Mouse (Mus musculus) heart, embryonic 10.5 days (tissue): ENCODE measurements around the gene Gm20388. TPM values are rescaled to one million over a fixed set of nuclear protein-coding genes. Genes with fewer than 3 reads are reported as not detected.

Source experiments
- DNase-seq: peaks from one replicate; pipeline ENCODE4 v3.0.0-alpha.2; 2017; ENCODE audit warnings: low spot score
- H3K27ac ChIP-seq: fragments of 300-500 bp; sonication (generic); 2 replicates; pipeline ENCODE4 v1.5.1; 2016; ENCODE audit warnings: mild to moderate bottlenecking
- H3K27me3 ChIP-seq: fragments of 300-500 bp; sonication (generic); 2 replicates; pipeline ENCODE4 v1.6.1; 2016; ENCODE audit warnings: mild to moderate bottlenecking; ENCODE audit not compliant: poor library complexity, insufficient read depth, severe bottlenecking
- H3K36me3 ChIP-seq: fragments of 300-500 bp; sonication (generic); 2 replicates; pipeline ENCODE4 v1.6.1; 2016; ENCODE audit warnings: mild to moderate bottlenecking, moderate library complexity
- H3K4me1 ChIP-seq: fragments of 300-500 bp; sonication (generic); 2 replicates; pipeline ENCODE4 v1.6.1; 2016; ENCODE audit warnings: mild to moderate bottlenecking
- H3K4me3 ChIP-seq: fragments of 300-500 bp; sonication (generic); 2 replicates; pipeline ENCODE4 v1.5.1; 2016; ENCODE audit warnings: mild to moderate bottlenecking, moderate library complexity
- H3K9me3 ChIP-seq: fragments of 300-500 bp; sonication (generic); 2 replicates; pipeline ENCODE4 v1.6.1; 2016; ENCODE audit warnings: mild to moderate bottlenecking, moderate library complexity
- WGBS: fragments of 180-500 bp; shearing (Covaris S2); methylation state at CpG from one replicate; pipeline ENCODE4 v1.1.7; 2016; 5-methylcytosine and 5-hydroxymethylcytosine counted together
- polyA plus RNA-seq: library from polyadenylated mRNA; unstranded; fragments of >200 nt; fragmentation: Nextera tagmentation; extraction: Ambion mirVana; gene quantifications from 2 replicates; pipeline ENCODE4 v1.2.1, GENCODE M21; 2016

Gene Gm20388
- polyA plus RNA-seq, 1 experiment from 2014 or later, result 4.5 TPM

GRCm38 (mm10) chr8:122916766-122917165 lies 3006.1 kb downstream of the Gm20388 start:
- Histone ChIP-seq H3K4me1 (peaks cover 67% of the 10 kb centered on the region), H3K36me3 (peaks cover 28% of the 10 kb centered on the region), H3K4me3 (no peak overlapping the region), H3K27ac (peak overlapping the region; percentile 84), H3K9me3 (no peaks in the 10 kb centered on the region), H3K27me3 (no peaks in the 10 kb centered on the region)
- WGBS, result 51% methylated on average over 3 of the region's 3 CpGs
- DNase-seq, result no peak

DNA sequence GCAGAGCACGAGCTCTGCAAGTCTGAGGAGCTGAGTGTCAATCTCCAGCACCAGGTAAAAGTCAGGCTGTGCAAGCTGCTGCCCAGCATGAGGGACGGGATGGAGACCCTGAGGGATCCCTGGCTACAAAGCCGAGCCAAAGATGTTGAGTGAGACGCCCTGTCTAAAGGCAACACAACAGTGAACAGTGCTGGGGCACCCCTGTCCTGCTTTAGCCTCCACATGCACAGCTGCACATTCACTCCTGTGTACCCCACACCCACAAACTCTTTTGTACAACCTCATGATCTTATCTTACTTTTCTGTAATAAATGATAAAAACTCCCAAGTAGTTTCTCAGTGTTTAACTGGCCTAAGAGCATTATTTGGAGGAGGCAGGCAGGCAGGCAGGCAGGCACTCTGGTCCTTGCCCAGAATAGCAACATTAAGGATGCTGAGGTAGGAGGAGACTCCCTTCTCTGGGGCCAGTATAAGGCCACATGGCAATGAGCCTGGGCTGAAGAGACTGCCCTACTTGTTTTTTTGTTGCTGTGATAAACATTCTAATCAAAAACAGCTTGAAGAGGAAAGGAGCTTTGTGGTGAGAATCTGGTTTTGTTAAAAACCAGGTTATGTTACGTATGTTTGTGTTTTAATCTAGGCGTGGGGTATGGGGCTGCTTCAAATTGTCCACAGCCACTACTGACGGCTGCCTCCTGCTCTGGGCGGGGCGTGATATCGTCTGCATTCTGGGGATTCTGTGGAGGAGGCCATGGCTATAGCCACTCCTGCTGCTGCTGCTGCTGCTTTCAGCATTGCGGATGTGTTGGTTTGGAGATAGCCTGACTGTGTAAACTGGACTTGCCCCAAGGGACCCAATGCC lies 3007.1 kb downstream of the Gm20388 start:
- Histone ChIP-seq H3K27ac (peak overlapping the region; percentile 84), H3K4me3 (peak overlapping the region; percentile 42), H3K9me3 (no peaks in the 10 kb centered on the region), H3K4me1 (peaks cover 74% of the 10 kb centered on the region), H3K27me3 (no peaks in the 10 kb centered on the region), H3K36me3 (peaks cover 26% of the 10 kb centered on the region)
- DNase-seq, result peak; percentile 86
- WGBS, result 25% methylated on average over 11 of the region's 11 CpGs

GRCm38 (mm10) chr8:122918438-122919107 lies 3007.9 kb downstream of the Gm20388 start:
- H3K36me3 ChIP-seq, result peaks cover 18% of the 10 kb centered on the region
- WGBS, result 75% methylated on average over 7 of the region's 7 CpGs
- H3K4me3 ChIP-seq, result peak overlapping the region; percentile 42
- H3K27ac ChIP-seq, result peak overlapping the region; percentile 84
- no peak for DNase-seq
- peaks cover 83% of the 10 kb centered on the region for H3K4me1 ChIP-seq
- H3K27me3 ChIP-seq, result no peaks in the 10 kb centered on the region
- H3K9me3 ChIP-seq, result no peaks in the 10 kb centered on the region

DNA sequence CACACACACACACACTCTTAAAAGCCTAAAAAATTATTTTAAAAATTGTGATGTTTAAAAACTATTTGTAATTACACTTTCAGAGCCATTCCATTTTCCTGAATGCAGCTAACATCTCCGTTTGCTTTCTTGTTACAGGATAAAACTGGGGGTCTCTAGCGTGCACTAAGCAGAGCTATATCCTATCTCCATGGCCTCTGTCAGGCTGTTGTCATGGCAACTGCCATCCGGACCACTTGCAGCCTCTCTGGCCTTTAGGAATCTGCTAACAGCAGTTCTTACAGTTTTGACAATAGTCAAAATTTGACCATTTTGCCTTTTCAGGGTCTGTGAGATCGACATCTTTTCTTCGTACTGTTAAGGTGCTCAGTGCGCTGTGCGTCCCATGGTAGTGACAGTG lies 3010.2 kb downstream of the Gm20388 start:
- Histone ChIP-seq H3K9me3 (no peaks in the 10 kb centered on the region), H3K4me1 (peaks cover 87% of the 10 kb centered on the region), H3K36me3 (no peaks in the 10 kb centered on the region), H3K27ac (no peak overlapping the region), H3K4me3 (no peak overlapping the region), H3K27me3 (no peaks in the 10 kb centered on the region)
- no peak for DNase-seq
- 73% methylated on average over 7 of the region's 7 CpGs for WGBS

DNA sequence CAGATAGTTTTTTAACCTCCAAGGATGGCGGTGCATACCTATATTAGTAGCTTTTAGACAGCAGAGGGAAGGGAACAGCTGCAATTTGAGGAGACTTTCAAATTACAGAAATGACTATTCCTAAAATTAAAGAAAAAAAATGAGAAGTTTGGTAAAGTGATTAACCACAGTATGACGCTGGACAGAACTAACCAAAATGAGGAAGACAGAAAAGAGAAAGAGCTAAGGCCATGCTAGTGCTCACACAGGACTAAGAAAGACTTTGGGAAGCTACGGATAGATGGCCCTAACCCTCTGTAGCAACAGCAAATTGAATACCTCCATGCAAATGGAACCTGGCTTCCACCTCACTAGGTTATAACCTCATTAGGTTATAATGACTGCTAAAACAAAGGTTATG lies 3012.3 kb downstream of the Gm20388 start:
- Histone ChIP-seq H3K4me1 (peaks cover 86% of the 10 kb centered on the region), H3K4me3 (no peak overlapping the region), H3K9me3 (no peaks in the 10 kb centered on the region), H3K27me3 (no peaks in the 10 kb centered on the region), H3K27ac (no peak overlapping the region), H3K36me3 (0 out of 2 replicates have a peak, but pooled peaks cover 8% of the 10 kb centered on the region)
- no peak for DNase-seq
- 84% methylated on average over 3 of the region's 3 CpGs for WGBS

DNA sequence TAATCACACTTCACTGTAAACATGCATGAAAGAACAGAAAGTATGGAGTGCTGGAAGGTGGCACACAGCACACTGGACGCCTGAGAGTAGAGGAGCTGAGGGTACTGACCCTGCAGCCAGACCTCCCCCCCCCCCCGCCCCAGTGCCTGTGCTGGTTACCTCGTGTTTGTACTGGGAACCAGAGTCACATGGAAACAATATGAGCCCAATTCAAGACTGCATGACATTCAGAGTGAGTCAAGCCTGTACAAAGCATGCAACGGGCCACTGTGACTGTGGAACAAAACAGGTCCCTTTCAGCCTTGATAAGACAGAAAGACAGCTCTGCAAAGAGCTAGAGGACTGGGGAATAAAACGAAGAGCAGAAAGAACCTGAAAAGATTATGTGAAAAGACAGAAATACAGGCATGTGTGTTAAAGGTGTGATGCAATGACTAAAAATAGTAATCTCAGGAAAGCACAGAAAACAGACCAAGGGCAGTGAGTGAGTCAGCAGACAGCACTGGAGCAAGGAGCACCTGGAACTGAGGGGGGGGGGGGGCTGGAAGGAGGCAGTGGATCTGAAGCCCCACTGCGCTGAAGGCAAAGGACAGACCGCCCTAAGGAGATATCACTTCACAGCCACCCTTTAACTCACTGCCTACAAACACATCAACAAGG lies 3012.9 kb downstream of the Gm20388 start:
- Histone ChIP-seq H3K4me3 (peak overlapping the region; percentile 6), H3K9me3 (no peaks in the 10 kb centered on the region), H3K27ac (peak overlapping the region; percentile 62), H3K36me3 (0 out of 2 replicates have a peak, but pooled peaks cover 8% of the 10 kb centered on the region), H3K27me3 (no peaks in the 10 kb centered on the region), H3K4me1 (peaks cover 80% of the 10 kb centered on the region)
- no peak for DNase-seq
- 35% methylated on average over 7 of the region's 7 CpGs for WGBS

GRCm38 (mm10) chr8:122924091-122924490 lies 3013.4 kb downstream of the Gm20388 start:
- Histone ChIP-seq H3K4me3 (peak overlapping the region; percentile 6; the same call in 1 of the 2 replicates), H3K9me3 (no peaks in the 10 kb centered on the region), H3K4me1 (peaks cover 76% of the 10 kb centered on the region), H3K36me3 (0 out of 2 replicates have a peak, but pooled peaks cover 8% of the 10 kb centered on the region), H3K27ac (peak overlapping the region; percentile 62), H3K27me3 (no peaks in the 10 kb centered on the region)
- 65% methylated on average over 6 of the region's 6 CpGs for WGBS
- no peak for DNase-seq

DNA sequence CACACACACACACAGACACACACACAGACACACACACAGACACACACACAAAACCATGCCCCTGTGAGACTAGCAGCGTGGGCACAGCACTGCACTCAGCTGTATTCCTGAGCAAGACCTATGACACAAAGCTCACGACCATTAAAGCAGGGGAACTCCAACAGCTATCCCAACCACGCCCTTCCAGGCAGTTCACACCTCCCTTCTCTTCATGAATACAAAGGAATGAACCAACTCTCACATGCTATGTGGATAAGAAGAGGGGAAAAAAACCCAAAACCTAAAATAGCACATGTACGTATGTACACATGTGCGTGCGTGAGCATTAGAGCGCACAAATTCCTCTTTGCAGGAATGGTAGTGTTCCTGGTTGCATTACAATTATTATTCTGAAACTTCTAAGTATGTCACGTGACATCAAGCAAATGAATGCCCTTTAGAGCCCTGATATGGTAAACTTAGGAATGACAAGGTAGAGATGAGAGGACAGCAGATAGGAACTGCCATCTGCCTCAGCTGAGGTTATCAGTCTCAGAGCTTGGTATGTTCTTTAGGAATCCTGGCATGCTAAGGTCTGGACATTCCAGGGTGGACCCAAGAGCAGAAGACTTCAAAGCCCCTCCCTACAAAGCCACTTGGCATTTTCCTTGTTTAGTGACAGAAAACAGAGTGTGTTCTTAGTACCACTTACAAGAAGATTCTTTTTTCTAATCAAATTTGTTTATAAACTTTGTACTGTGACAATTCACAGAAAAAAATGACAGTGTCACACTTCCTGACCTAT lies 3015.5 kb downstream of the Gm20388 start:
- H3K9me3 ChIP-seq, result no peaks in the 10 kb centered on the region
- no peak overlapping the region for H3K27ac ChIP-seq
- no peak overlapping the region for H3K4me3 ChIP-seq
- H3K4me1 ChIP-seq, result peaks cover 74% of the 10 kb centered on the region
- H3K36me3 ChIP-seq, result 0 out of 2 replicates have a peak, but pooled peaks cover 8% of the 10 kb centered on the region
- no peaks in the 10 kb centered on the region for H3K27me3 ChIP-seq
- DNase-seq, result no peak
- WGBS, result 78% methylated on average over 8 of the region's 8 CpGs

DNA sequence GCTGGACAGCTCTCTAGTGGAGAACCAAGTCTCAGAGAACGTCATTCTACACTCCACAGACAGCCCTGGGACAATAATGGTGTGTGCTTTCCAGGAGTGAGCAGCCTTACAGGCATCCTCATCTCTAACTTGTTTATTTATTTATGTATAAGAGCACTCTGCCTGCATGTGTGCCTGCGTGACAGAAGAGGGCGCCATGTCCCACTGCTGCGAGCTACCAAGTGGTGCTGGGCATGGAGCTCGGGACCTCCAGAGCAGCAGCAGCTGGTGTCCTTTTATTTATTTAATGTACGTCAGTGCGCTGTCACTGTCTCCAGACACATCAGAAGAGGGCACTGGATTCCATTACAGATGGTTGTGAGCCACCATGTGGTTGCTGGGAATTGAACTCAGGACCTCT lies 3016.1 kb downstream of the Gm20388 start:
- no peak overlapping the region for H3K4me3 ChIP-seq
- H3K27me3 ChIP-seq, result no peaks in the 10 kb centered on the region
- WGBS, result 81% methylated on average over 7 of the region's 7 CpGs
- H3K36me3 ChIP-seq, result 0 out of 2 replicates have a peak, but pooled peaks cover 8% of the 10 kb centered on the region
- H3K27ac ChIP-seq, result no peak overlapping the region
- H3K4me1 ChIP-seq, result peaks cover 73% of the 10 kb centered on the region
- H3K9me3 ChIP-seq, result no peaks in the 10 kb centered on the region
- DNase-seq, result no peak

- no peaks in the 10 kb centered on the region for H3K9me3 ChIP-seq
- H3K27ac ChIP-seq, result no peak overlapping the region
- 87% methylated on average over 3 of the region's 3 CpGs for WGBS
- peaks cover 73% of the 10 kb centered on the region for H3K4me1 ChIP-seq
- H3K36me3 ChIP-seq, result 0 out of 2 replicates have a peak, but pooled peaks cover 8% of the 10 kb centered on the region
- DNase-seq, result no peak
- H3K27me3 ChIP-seq, result no peaks in the 10 kb centered on the region
- no peak overlapping the region for H3K4me3 ChIP-seq
Measured at GRCm38 (mm10) chr8:122927841-122928240, 3017.2 kb downstream of the Gm20388 start.

GRCm38 (mm10) chr8:122928631-122929224 lies 3018.1 kb downstream of the Gm20388 start:
- 0 out of 2 replicates have a peak, but pooled peaks cover 8% of the 10 kb centered on the region for H3K36me3 ChIP-seq
- WGBS, result 90% methylated on average over 7 of the region's 7 CpGs
- H3K4me3 ChIP-seq, result no peak overlapping the region
- peaks cover 73% of the 10 kb centered on the region for H3K4me1 ChIP-seq
- H3K27me3 ChIP-seq, result no peaks in the 10 kb centered on the region
- H3K9me3 ChIP-seq, result no peaks in the 10 kb centered on the region
- H3K27ac ChIP-seq, result no peak overlapping the region
- DNase-seq, result no peak
